Mouse (Mus musculus) thymus, adult 2 months (tissue): ENCODE measurements around the gene Dnph1.

Experiments
- CTCF ChIP-seq: fragments of 200-500 bp; IDR thresholded peaks from 2 replicates; pipeline ENCODE4 v1.5.1; 2012; ENCODE audit warnings: mild to moderate bottlenecking, control low read depth, low read length, moderate library complexity, borderline replicate concordance; ENCODE audit not compliant: control insufficient read depth, poor library complexity, insufficient read depth; ENCODE audit errors: extremely low read depth
- POLR2A ChIP-seq: fragments of 200-500 bp; IDR thresholded peaks from 2 replicates; pipeline ENCODE4 v1.6.1; 2012; ENCODE audit warnings: mild to moderate bottlenecking, low read length, control low read depth, moderate library complexity; ENCODE audit not compliant: control insufficient read depth, poor library complexity, insufficient read depth; ENCODE audit errors: extremely low read depth

GRCm38 (mm10) chr17:46452683-46453082 lies 43.8 kb upstream of the Dnph1 start:
- no peak for TF ChIP-seq CTCF
- TF ChIP-seq POLR2A, result no peak
